In genomic region chr11:56309549-56309948, GRCm38 (mm10) we compare ENCODE assay signal across 25 mouse cellular contexts.
"Had no signal": no experiment of that assay in that cellular context is flagged by ENCODE, and none has a peak within 500 bp of the region (broad histone marks: within the 10 kb centered on the region; RNA-seq: fewer than 3 reads in every experiment).

No protein-coding gene starts in this region.

- H3K27ac ChIP-seq: heart, adult 2 months; heart, embryonic 13.5 days; heart, embryonic 15.5 days; hindbrain, embryonic 13.5 days; hindbrain, embryonic 15.5 days; hindbrain, postnatal 0 days; kidney, embryonic 15.5 days; kidney, postnatal 0 days; layer of hippocampus, adult 2 months; left cerebral cortex, adult 2 months; limb, embryonic 10.5 days; limb, embryonic 12.5 days; liver, embryonic 13.5 days; liver, embryonic 15.5 days had no signal

- H3K36me3 ChIP-seq: heart, embryonic 13.5 days; heart, embryonic 15.5 days; hindbrain, embryonic 13.5 days; hindbrain, embryonic 15.5 days; kidney, embryonic 15.5 days; limb, embryonic 10.5 days; limb, embryonic 12.5 days; liver, embryonic 13.5 days; liver, embryonic 15.5 days had no signal

- DNase-seq: gastrocnemius, postnatal 14 days; gastrocnemius, postnatal 36 days; heart, adult 11 months; heart, adult 2 months; heart, postnatal 14 days; heart, postnatal 36 days; kidney, adult 11 months; kidney, adult 2 months; kidney, adult 9 months; kidney, postnatal 25 days; kidney, postnatal 4 days; liver; liver, embryonic 13.5 days had no signal

- H3K9me3 ChIP-seq: heart, embryonic 13.5 days; heart, embryonic 15.5 days; hindbrain, embryonic 13.5 days; hindbrain, embryonic 15.5 days; kidney, embryonic 15.5 days; limb, embryonic 10.5 days; limb, embryonic 12.5 days; liver, embryonic 13.5 days; liver, embryonic 15.5 days had no signal

- H3K4me3 ChIP-seq: heart, adult 2 months; heart, embryonic 13.5 days; heart, embryonic 15.5 days; hindbrain, embryonic 13.5 days; hindbrain, embryonic 15.5 days; kidney, embryonic 15.5 days; layer of hippocampus, adult 2 months; left cerebral cortex, adult 2 months; limb, embryonic 10.5 days; limb, embryonic 12.5 days; liver, embryonic 13.5 days; liver, embryonic 15.5 days had no signal

- H3K27me3 ChIP-seq: heart, embryonic 13.5 days; heart, embryonic 15.5 days; hindbrain, embryonic 13.5 days; hindbrain, embryonic 15.5 days; kidney, embryonic 15.5 days; limb, embryonic 12.5 days; liver, embryonic 13.5 days; liver, embryonic 15.5 days had no signal

- H3K9ac ChIP-seq: heart, embryonic 13.5 days; heart, embryonic 15.5 days; hindbrain, embryonic 13.5 days; hindbrain, embryonic 15.5 days; kidney, embryonic 15.5 days; limb, embryonic 12.5 days; liver, embryonic 13.5 days; liver, embryonic 15.5 days had no signal

- H3K4me1 ChIP-seq: heart, embryonic 13.5 days; heart, embryonic 15.5 days; hindbrain, embryonic 13.5 days; hindbrain, embryonic 15.5 days; kidney, embryonic 15.5 days; limb, embryonic 10.5 days; limb, embryonic 12.5 days; liver, embryonic 13.5 days; liver, embryonic 15.5 days had no signal
